Mouse (Mus musculus) kidney, postnatal 0 days (tissue): Measurements from ENCODE around the gene Slc16a3. TPM values are rescaled to one million over a fixed set of nuclear protein-coding genes. Genes with fewer than 3 reads are reported as not detected.

Experiments
- ATAC-seq: fragments of 200-750 bp; cut with Nextera tagmentation; replicated peaks from 2 replicates; pipeline ENCODE4 v1.8.0; 2017; ENCODE audit warnings: low read depth, moderate number of reproducible peaks, moderate TSS enrichment, moderate library complexity; ENCODE audit not compliant: low FRiP score
- DNase-seq: peaks from one replicate; pipeline ENCODE4 v3.0.0-alpha.2; 2016; ENCODE audit warnings: low spot score
- H3K27ac ChIP-seq: fragments of 300-500 bp; sonication (generic); 2 replicates; pipeline ENCODE4 v1.5.1; 2014; ENCODE audit warnings: mild to moderate bottlenecking
- H3K27me3 ChIP-seq: fragments of 300-500 bp; sonication (generic); 2 replicates; pipeline ENCODE4 v1.6.1; 2014; ENCODE audit warnings: low read length, mixed read lengths; ENCODE audit not compliant: insufficient read depth
- H3K36me3 ChIP-seq: fragments of 300-500 bp; sonication (generic); 2 replicates; pipeline ENCODE4 v1.6.1; 2014; ENCODE audit warnings: low read length, mixed read lengths; ENCODE audit not compliant: insufficient read depth
- H3K4me1 ChIP-seq: fragments of 300-500 bp; sonication (generic); replicated peaks from 2 replicates; pipeline ENCODE4 v1.6.1; 2014; ENCODE audit warnings: antibody characterized with exemption, low read length, mixed read lengths; ENCODE audit not compliant: insufficient read depth
- H3K4me2 ChIP-seq: fragments of 300-500 bp; sonication (generic); 2 replicates; pipeline ENCODE4 v1.6.1; 2014; ENCODE audit warnings: mild to moderate bottlenecking, low read length, moderate library complexity, mixed read lengths
- H3K4me3 ChIP-seq: fragments of 300-500 bp; sonication (generic); replicated peaks from 2 replicates; pipeline ENCODE4 v1.5.1; 2014; ENCODE audit warnings: low read depth, low read length
- H3K9ac ChIP-seq: fragments of 300-500 bp; sonication (generic); 2 replicates; pipeline ENCODE4 v1.6.1; 2014; ENCODE audit warnings: low read depth, low read length
- H3K9me3 ChIP-seq: fragments of 300-500 bp; sonication (generic); replicated peaks from 2 replicates; pipeline ENCODE4 v1.6.1; 2016; ENCODE audit warnings: low read length, inconsistent platforms, mixed read lengths
- CTCF ChIP-seq: IDR thresholded peaks from 2 replicates; pipeline ENCODE4 v1.5.1; 2016; ENCODE audit warnings: antibody characterized with exemption, low read depth, mild to moderate bottlenecking, moderate library complexity
- WGBS: fragments of 180-500 bp; shearing (Covaris S2); extraction: QIAGEN DNeasy Blood & Tissue Kit; methylation state at CpG from one replicate; pipeline ENCODE4 v1.1.7; 2014; 5-methylcytosine and 5-hydroxymethylcytosine counted together
- polyA plus RNA-seq: library from polyadenylated mRNA; unstranded; fragments of >200 nt; fragmentation: Nextera tagmentation; extraction: Ambion mirVana; gene quantifications from 2 replicates; pipeline ENCODE4 v1.2.1, GENCODE M21; 2015

Slc16a3 gene
- polyA plus RNA-seq, 1 experiment from 2014 or later = 10.0 TPM

DNA sequence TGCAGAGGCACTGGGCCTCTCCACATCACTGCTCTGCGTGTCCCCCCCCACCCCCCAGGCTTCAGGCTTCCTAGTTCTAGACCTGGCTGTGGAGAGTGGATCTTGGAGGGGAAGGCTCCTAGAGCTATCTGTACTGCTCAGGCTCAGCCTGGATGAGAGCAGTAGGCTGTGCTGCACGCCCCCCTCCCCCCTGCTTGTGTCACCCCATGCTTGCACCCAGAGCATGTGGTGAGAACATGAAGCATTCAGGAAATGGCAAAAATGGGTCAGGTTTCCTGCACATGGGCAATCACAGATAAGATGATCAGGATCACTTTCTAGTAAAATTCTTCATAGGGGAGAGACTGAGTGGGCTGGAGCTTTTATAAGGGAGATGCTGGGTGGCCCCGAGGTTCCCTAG is 11.3 kb downstream of the Slc16a3 start:
- H3K4me1 ChIP-seq = no peaks in the 10 kb centered on the region
- no peaks in the 10 kb centered on the region for H3K27me3 ChIP-seq
- peaks cover 61% of the 10 kb centered on the region for H3K36me3 ChIP-seq
- TF ChIP-seq CTCF = no peak
- H3K4me3 ChIP-seq = no peak overlapping the region
- no peak; the same call in 1 of the 2 replicates for ATAC-seq
- WGBS = 71% methylated on average over 3 of the region's 3 CpGs
- no peak overlapping the region for H3K9ac ChIP-seq
- no peak for DNase-seq
- no peak overlapping the region for H3K4me2 ChIP-seq
- H3K27ac ChIP-seq = no peak overlapping the region
- H3K9me3 ChIP-seq = no peaks in the 10 kb centered on the region

DNA sequence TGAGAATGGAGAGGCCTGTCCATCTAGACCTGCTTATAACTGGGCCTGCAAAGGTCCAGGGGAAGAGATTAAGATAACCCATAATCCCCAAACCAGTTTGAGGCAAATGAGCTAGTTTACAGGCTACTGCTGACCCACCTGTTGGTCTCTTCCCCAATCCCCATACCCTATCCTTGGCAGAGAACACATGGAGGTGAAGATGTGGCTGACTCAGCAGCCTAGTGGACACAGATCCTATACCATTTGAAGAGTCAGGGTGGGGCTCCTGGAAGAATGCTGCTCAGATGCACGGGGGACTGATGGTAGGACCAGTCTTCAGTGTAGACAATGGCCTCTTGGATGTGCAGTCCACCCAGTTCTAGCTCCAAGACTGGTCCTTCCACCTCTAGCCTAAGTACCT is 12.0 kb downstream of the Slc16a3 start:
- TF ChIP-seq CTCF = no peak
- Histone ChIP-seq H3K4me1 (no peaks in the 10 kb centered on the region), H3K4me3 (no peak overlapping the region), H3K27me3 (no peaks in the 10 kb centered on the region), H3K9ac (no peak overlapping the region), H3K4me2 (no peak overlapping the region), H3K36me3 (peaks cover 67% of the 10 kb centered on the region), H3K9me3 (no peaks in the 10 kb centered on the region), H3K27ac (no peak overlapping the region)
- no peak for ATAC-seq
- WGBS = 79% methylated on average over 1 of the region's 1 CpGs
- DNase-seq = no peak

DNA sequence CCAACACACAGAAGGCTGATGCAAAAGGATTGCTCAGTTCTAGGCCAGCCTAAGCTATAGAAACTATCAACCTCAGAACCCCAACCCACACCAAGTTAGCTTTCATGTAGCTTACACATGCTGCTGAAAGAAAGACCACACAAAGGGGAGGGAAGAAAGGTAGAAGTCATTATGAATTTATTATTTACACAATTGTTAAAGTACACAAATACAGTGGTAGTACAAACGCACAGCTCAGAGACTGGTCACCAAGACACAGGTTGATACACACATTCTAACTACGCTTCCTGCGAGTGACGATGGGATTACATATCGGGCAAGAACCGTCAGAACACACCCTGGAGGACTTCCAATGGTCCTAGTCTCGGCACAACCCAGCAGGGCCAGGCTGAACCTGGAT is 13.3 kb downstream of the Slc16a3 start:
- Histone ChIP-seq H3K27ac (no peak overlapping the region), H3K9ac (no peak overlapping the region), H3K4me1 (no peaks in the 10 kb centered on the region), H3K9me3 (no peaks in the 10 kb centered on the region), H3K4me2 (no peak overlapping the region), H3K4me3 (no peak overlapping the region), H3K36me3 (peaks cover 69% of the 10 kb centered on the region), H3K27me3 (no peaks in the 10 kb centered on the region)
- ATAC-seq = no peak
- 86% methylated on average over 7 of the region's 7 CpGs for WGBS
- no peak for TF ChIP-seq CTCF
- DNase-seq = no peak

DNA sequence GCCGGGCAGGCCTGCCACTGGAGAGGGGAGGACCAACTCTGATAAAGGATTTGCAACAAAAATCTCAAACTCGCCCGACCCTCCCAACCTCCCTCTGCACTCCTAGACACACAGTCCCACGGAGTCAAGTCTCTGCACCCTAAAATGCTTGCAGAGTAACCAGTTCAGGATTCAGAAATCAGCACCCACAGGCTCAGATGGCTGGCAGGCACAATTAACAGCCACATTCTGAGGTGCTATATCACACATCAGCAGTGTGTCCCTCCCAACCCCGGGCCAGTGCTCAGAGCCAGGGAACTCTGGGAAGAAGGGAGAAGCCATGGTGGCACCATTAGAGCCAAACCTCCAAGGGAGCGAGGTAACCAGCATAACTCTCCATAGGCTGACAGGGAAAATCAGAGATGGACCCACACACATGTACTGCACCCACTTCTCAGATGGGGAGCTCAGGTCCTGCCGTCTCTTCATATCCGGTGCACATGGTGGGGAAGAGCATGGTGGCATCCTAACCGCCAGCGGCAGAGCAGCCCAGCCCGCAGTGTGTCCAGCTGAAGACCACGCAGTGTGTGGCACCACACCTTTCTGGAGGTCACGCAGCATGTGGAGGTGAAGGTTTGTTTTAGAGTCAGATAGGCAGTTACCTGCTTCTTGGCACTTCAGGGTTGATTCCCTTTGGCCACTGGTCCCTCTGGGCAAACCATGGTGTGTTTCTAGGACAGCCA is 13.9 kb downstream of the Slc16a3 start:
- no peak for TF ChIP-seq CTCF
- no peak for DNase-seq

DNA sequence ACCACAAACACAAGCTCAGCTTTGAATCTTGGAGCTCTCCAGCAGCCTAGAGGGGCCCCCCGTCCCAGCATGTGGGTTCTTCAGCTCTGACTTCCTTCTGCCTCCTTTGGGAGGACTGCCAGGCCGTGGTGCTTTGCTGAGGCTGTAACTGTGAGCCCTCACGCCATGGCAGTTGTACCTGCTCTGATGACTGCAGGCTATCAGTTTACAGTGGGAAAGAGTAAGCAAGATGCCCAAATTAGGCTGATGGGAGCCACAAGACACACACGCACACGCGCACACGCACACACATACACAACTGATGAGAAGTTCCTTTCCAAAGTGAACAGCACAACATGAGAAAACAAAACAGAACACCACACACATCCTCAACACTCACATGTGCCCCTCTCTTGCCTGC is 14.6 kb downstream of the Slc16a3 start:
- no peaks in the 10 kb centered on the region for H3K9me3 ChIP-seq
- H3K27ac ChIP-seq = no peak overlapping the region
- no peak overlapping the region for H3K4me3 ChIP-seq
- no peaks in the 10 kb centered on the region for H3K27me3 ChIP-seq
- DNase-seq (no peak), ATAC-seq (no peak)
- peaks cover 71% of the 10 kb centered on the region for H3K36me3 ChIP-seq
- no peak overlapping the region for H3K9ac ChIP-seq
- no peaks in the 10 kb centered on the region for H3K4me1 ChIP-seq
- 77% methylated on average over 7 of the region's 7 CpGs for WGBS
- no peak overlapping the region for H3K4me2 ChIP-seq
- no peak for TF ChIP-seq CTCF

More for the DNA sequence above, 13.9 kb downstream of the Slc16a3 start:
- 93% methylated on average over 13 of the region's 13 CpGs for WGBS
- H3K4me1 ChIP-seq = no peaks in the 10 kb centered on the region
- no peaks in the 10 kb centered on the region for H3K9me3 ChIP-seq
- peaks cover 71% of the 10 kb centered on the region for H3K36me3 ChIP-seq
- no peak overlapping the region for H3K27ac ChIP-seq
- H3K9ac ChIP-seq = no peak overlapping the region
- H3K4me2 ChIP-seq = no peak overlapping the region
- H3K4me3 ChIP-seq = no peak overlapping the region
- H3K27me3 ChIP-seq = no peaks in the 10 kb centered on the region
- ATAC-seq = no peak

DNA sequence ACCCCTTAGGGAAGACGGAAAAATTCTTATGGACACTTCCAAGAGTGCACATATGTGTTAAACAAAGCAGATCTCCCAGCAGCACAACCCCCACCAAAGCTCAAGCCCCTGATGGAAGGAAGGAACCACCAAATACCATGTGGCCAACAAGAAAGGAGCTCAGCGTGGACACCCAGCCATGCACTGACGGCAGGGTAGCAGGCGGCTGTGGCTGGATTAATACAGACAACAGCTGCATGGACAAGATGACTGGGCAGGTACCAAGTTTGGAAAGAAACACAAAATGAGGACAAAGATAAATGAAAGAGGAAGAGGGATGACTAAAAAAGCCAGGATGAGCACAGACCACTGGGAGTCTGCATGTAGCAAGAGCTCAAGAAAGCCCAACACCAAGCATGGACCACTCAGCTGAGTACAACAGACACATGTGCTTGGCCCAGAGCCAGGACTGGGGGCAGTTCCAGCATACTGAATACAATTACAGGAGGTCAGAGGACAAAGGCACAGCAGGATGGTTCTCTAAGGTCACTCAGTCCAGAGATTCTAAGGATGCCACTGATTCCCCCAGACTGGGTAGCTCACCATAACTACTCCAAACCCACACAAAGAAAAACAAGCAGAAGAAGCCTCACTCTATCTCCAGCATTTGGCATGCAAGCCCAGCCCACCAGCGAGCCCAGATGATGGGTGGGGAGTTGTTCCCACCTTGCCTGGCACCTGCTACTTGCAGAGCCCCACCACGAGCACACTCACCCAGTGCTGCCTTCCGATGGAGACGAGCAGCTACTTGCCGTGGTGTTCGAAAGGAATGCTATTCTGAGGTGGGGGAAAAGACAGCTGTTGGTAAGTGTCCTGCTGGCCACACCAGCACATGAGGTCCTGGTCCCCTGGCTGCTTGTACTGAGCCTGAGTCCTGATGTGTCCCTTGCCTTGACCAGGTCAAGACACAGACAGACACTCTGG is 16.2 kb downstream of the Slc16a3 start:
- no peaks in the 10 kb centered on the region for H3K4me1 ChIP-seq

More for the DNA sequence above, 16.2 kb downstream of the Slc16a3 start:
- no peak for DNase-seq
- Histone ChIP-seq H3K4me3 (no peak overlapping the region), H3K9me3 (no peaks in the 10 kb centered on the region), H3K27ac (no peak overlapping the region), H3K27me3 (no peaks in the 10 kb centered on the region), H3K36me3 (peaks cover 84% of the 10 kb centered on the region), H3K4me2 (no peak overlapping the region), H3K9ac (no peak overlapping the region)
- no peak for TF ChIP-seq CTCF
- WGBS = 80% methylated on average over 10 of the region's 10 CpGs
- 0 out of 2 replicates have a peak, but pooled peaks have one; percentile 9 for ATAC-seq
